Mouse (Mus musculus) megakaryocyte, embryonic 14.5 days (primary cell): Measurements from ENCODE around the gene Unc119b.

Experiments
- FLI1 ChIP-seq: IDR thresholded peaks from 2 replicates; pipeline ENCODE4 v1.6.1; 2012; ENCODE audit warnings: low read length, inconsistent platforms, mixed read lengths
- GATA1 ChIP-seq: IDR thresholded peaks from 3 replicates; pipeline ENCODE4 v1.6.1; 2012; ENCODE audit warnings: mixed read lengths, low read length, inconsistent platforms, borderline replicate concordance

- TF ChIP-seq GATA1 (no peak), FLI1 (no peak)
Observed at GRCm38 (mm10) chr5:115100473-115100872, 34.3 kb downstream of the Unc119b start.
